Mouse (Mus musculus) spleen, adult 2 months (tissue): ENCODE data around the gene Rbm4b. TPM values are rescaled to one million over a fixed set of nuclear protein-coding genes. Genes with fewer than 3 reads are reported as not detected.
A peak's percentile ranks its signal among the peaks of the same experiment; 100 is the strongest.

ENCODE experiments used
- DNase-seq, 2 experiments: peaks; one replicate each; pipeline versions ENCODE4 v3.0.0 to v3.0.0-alpha.2; 2012 to 2021; ENCODE audit warnings: low spot score in 2 of 2, low read depth in 1 of 2
- H3K27ac ChIP-seq: fragments of 200-500 bp; 2 replicates; pipeline ENCODE4 v1.5.1; 2012; ENCODE audit warnings: low read length, inconsistent platforms; ENCODE audit not compliant: insufficient read depth
- H3K27me3 ChIP-seq: fragments of 200-500 bp; 2 replicates; pipeline ENCODE4 v1.6.1; 2012; ENCODE audit warnings: mild to moderate bottlenecking, moderate library complexity, low read length, inconsistent platforms; ENCODE audit not compliant: control insufficient read depth, insufficient read depth
- H3K36me3 ChIP-seq: fragments of 200-500 bp; 2 replicates; pipeline ENCODE4 v1.6.1; 2012; ENCODE audit warnings: mild to moderate bottlenecking, low read length, inconsistent platforms; ENCODE audit not compliant: control insufficient read depth, insufficient read depth
- H3K4me1 ChIP-seq: fragments of 200-500 bp; 2 replicates; pipeline ENCODE4 v1.6.1; 2011; ENCODE audit warnings: inconsistent platforms; ENCODE audit not compliant: control insufficient read depth, insufficient read depth, insufficient read length
- H3K4me3 ChIP-seq: fragments of 200-500 bp; 2 replicates; pipeline ENCODE4 v1.5.1; 2011; ENCODE audit warnings: mild to moderate bottlenecking, inconsistent platforms; ENCODE audit not compliant: insufficient read depth, insufficient read length; ENCODE audit errors: extremely low read depth
- CTCF ChIP-seq: fragments of 200-500 bp; IDR thresholded peaks from 2 replicates; pipeline ENCODE4 v1.5.1; 2011; ENCODE audit warnings: mild to moderate bottlenecking, inconsistent platforms; ENCODE audit not compliant: insufficient read depth, insufficient read length, insufficient replicate concordance; ENCODE audit errors: extremely low read depth
- POLR2A ChIP-seq: fragments of 200-500 bp; IDR thresholded peaks from 2 replicates; pipeline ENCODE4 v1.6.1; 2011; ENCODE audit warnings: low read depth, low read length, inconsistent platforms
- WGBS: fragments of 180-500 bp; shearing (Covaris S2); methylation state at CpG from one replicate; pipeline ENCODE4 v1.1.7; 2018; 5-methylcytosine and 5-hydroxymethylcytosine counted together
- polyA plus RNA-seq: library from polyadenylated mRNA; depleted of rRNA; stranded (reverse); fragments of >200 nt; gene quantifications from 2 replicates; pipeline ENCODE4 v1.2.3, GENCODE M21; 2012; rRNA removed

Gene Rbm4b
- 7.4 and 8.3 TPM in 2 replicates for polyA plus RNA-seq

GRCm38 (mm10) chr19:4756193-4756911, at the start of gene Rbm4b:
Gene Rbm4b, plus strand, starts transcription at chr19:4756497.
- peak within 1 kb of the TSS; percentile 97 for H3K4me3 ChIP-seq
- peak; percentile 92 to 95 for DNase-seq
- WGBS = under 1% methylated on average over 65 of the region's 65 CpGs
- no peaks in the 10 kb centered on the region for H3K27me3 ChIP-seq
- H3K36me3 ChIP-seq = peaks cover 3% of the 10 kb centered on the region
- H3K27ac ChIP-seq = peak within 1 kb of the TSS; percentile 93
- peak; percentile 61 for TF ChIP-seq POLR2A
- TF ChIP-seq CTCF = no peak
- peaks cover 6% of the 10 kb centered on the region; the same call in 1 of the 2 replicates for H3K4me1 ChIP-seq

DNA sequence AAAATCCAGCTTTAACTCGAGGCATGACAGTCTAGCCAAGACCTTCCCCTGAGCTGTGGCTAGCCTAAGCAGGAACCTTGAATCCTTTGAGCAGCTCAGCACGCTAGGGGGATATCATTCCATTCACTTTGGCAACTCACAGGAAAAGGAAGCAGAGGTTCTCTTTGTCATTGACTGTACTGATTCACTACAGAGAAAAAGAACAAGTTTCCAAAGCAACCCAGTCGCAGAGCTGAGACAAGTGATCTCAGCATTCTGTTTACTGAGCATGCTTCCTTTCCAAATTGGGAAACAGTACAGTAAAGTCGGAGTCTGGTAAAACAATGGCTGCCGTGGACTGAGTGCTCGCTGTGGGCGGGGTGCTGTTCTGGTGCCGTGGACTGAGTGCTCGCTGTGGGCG, 47.5 kb upstream of the Rbm4b start:
- no peak for DNase-seq
- Histone ChIP-seq H3K27ac (no peak overlapping the region), H3K4me1 (no peaks in the 10 kb centered on the region), H3K27me3 (peaks cover 10% of the 10 kb centered on the region), H3K36me3 (no peaks in the 10 kb centered on the region), H3K4me3 (no peak overlapping the region)
- 64% methylated on average over 10 of the region's 10 CpGs for WGBS
- no peak for TF ChIP-seq POLR2A
- no peak for TF ChIP-seq CTCF

DNA sequence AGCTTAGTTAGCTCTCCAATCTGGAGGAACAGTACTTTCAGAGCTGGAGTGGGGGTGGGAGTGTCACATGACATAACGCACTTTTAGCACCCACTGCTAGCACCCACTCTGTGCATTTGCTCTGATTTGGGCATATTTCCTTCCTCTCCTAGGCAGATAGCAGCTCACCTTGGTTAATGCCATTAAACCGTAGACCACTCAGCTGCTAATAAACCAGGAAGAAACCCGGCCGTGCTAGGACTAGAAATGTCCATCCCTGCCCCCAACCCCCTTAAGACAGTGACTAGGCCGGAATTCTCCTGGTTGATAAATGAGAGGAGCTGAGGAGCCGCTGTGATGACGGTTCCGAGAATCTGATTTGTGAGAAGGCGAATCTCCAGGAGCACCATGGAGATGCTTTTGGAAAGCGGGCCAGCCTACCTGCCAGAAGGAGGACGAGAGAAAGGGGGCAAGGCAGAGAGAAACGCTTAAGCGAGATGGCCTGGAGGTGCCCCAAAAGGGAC, 45.1 kb upstream of the Rbm4b start, which contains the start of gene Sptbn2:
Sptbn2 (plus strand) TSS at position 70 of the 503 bp plus-strand sequence.
- Histone ChIP-seq H3K4me3 (no peak within 1 kb of the TSS), H3K27me3 (peaks cover 12% of the 10 kb centered on the region), H3K27ac (no peak within 1 kb of the TSS), H3K36me3 (no peaks in the 10 kb centered on the region), H3K4me1 (no peaks in the 10 kb centered on the region)
- DNase-seq = no peak
- TF ChIP-seq POLR2A (no peak), CTCF (no peak)
- WGBS = 49% methylated on average over 13 of the region's 13 CpGs

DNA sequence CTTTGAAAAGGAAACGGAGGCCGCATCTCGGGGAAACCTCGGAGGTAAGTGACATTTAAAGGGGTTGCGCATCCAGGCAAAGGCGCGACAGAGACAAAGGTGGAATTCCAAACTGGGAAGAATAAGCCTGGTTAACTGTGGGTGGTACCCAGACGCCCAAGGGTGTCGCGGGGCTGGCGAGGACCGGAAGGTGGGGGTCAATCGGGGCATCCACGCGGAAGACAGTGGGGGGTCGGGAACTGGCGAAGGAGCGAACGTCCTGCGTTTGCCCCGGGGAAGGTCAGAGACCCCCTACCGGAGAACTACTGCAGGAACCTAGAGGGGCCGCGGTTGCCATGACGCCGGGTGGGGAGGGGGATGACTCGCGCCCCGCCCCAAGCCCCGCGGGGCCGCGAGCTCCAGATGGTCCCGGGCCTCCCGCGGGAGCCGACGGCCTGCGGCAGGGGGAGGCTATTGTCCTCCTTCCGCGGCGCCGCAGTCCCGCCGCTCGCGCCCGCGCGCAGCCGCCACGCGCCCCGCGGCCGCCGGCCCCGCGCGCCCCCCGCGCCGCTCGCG, 44.6 kb upstream of the Rbm4b start:
- H3K4me3 ChIP-seq = no peak overlapping the region
- peaks cover 12% of the 10 kb centered on the region for H3K27me3 ChIP-seq

GRCm38 (mm10) chr19:4712156-4712780, 44.0 kb upstream of the Rbm4b start:
- no peak for DNase-seq
- H3K4me3 ChIP-seq = no peak overlapping the region
- peaks cover 12% of the 10 kb centered on the region for H3K27me3 ChIP-seq
- H3K27ac ChIP-seq = no peak overlapping the region
- H3K36me3 ChIP-seq = no peaks in the 10 kb centered on the region
- no peak for TF ChIP-seq CTCF
- TF ChIP-seq POLR2A = no peak
- WGBS = 2% methylated on average over 60 of the region's 60 CpGs
- no peaks in the 10 kb centered on the region for H3K4me1 ChIP-seq

More for the DNA sequence above, 44.6 kb upstream of the Rbm4b start:
- 5% methylated on average over 60 of the region's 65 CpGs for WGBS
- no peaks in the 10 kb centered on the region for H3K36me3 ChIP-seq
- no peaks in the 10 kb centered on the region for H3K4me1 ChIP-seq
- DNase-seq = no peak
- no peak overlapping the region for H3K27ac ChIP-seq
- TF ChIP-seq CTCF = no peak
- TF ChIP-seq POLR2A = no peak

DNA sequence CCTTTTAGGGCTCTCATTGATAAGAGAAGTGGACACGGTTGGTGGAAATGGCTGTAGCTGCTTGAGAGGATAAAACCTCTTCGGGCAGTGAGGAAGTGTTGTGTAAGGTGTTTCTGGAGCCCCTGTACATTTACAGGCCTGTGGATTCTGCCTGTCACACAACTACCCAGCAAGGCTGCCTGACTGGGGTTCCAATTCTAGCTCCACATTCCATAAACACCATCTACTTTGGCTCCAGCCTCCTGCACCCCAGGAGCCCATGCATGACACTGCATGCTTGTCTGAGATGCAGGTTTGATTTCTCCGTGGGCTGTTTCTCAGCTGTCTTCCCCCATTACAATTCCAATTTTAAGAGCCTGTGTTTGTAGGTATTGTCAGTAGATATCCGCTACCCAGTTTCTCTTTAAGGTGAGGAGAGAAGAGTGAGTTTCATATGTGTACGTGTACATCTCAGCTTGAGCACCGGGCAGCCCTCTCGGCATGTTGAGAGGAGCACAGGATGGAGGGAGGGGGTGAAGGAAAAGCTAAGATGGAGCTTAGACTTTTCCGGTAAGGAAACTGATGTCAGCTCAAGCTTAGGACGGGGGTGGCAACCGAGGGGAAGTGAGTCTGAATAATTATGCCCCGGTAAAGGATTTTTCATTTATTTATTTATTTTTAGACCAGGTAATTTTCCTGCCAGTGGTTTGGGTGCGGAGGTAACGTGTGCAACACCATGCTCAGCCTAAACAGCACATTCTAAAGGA, 43.3 kb upstream of the Rbm4b start:
- Histone ChIP-seq H3K36me3 (no peaks in the 10 kb centered on the region), H3K4me3 (no peak overlapping the region), H3K27ac (no peak overlapping the region), H3K27me3 (peaks cover 12% of the 10 kb centered on the region), H3K4me1 (no peaks in the 10 kb centered on the region)
- no peak for DNase-seq
- 22% methylated on average over 13 of the region's 13 CpGs for WGBS
- TF ChIP-seq POLR2A (no peak), CTCF (no peak)
